Mouse (Mus musculus): ENCODE measurements around the gene Mmp11. TPM values are rescaled to one million over a fixed set of nuclear protein-coding genes. Genes with fewer than 3 reads are reported as not detected.

Mmp11 gene
- total RNA-seq, 2 experiments from 2014 or later, result 1.1 to 1.7 TPM

DNA sequence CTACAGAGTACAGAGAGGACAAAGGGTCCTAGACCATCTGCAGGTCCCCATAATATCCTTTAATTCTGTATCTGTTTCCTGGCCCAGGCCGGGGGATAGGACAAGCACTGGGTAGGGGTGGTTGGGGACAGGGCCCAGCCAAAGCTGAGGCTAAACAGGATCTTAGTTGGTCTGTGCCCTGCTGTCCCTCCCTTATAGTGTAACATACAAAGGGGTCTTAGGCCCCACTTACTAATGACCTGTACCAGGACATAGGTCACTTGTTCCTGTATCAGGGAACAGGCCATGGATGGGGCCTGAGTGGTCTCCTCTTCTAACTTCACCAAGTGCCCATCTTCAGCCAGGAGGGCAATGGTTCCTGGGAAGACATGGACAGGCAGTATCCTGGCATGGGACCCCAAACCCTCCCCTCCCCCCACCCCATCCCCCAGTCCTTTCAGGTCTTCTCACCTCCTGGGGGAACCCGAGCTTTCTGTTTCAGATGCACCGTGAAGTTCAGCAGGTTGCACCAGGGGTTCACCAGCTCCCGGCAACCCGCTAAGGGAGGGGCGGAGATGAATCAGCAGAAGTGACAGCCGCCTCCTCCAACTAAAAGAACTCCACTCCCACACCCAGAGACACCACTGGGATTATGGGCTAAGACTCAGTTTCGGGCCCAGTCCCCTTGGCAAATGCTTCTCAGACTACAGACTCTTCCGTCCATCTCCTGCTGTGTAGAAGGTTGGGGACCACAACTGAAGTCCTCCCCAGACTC is 3.4 kb upstream of the Mmp11 start:
- intact Hi-C loops (cut with DNase I), result no loop called here
- peak in 1 of 2 experiments; percentile 65 for DNase-seq (ENCODE audit: low spot score in 2 of 2)

DNA sequence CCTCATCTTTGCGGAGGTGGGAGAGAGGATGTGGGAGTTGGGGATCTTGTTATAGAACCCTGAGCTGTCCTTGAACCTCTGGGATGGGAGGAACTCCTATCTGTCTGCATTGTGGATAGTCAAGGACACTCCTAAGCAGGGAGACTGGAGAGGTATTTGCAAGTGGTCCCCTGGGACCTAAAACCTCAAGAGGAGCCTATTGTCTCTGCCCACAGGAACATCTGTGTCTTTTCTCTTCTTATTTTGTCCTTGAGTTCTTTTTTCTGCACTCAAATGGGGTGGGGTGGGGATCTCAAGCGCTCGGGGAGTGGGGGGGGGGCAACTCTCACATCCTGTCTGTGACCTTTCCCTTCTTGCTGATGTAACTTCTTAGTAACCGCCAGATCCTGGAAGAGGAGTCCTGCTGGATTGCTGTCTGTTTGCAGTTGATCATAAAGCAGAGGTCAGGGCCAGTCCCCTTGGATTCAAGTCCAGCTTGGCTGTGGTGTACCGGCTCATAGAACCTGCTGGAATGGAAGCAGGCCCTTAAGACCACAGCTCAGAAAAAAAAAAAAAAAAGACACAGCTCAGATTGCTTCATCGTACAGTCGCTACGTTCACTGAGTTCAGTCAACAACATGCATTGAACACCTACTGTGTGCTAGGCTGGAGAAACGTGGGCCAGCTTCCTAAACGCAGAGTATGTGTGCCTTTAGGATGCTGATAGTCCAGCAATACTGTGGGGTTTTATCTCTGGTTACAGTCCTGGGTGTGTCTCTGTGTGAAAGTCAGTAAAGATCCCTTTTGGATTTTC is 1.8 kb upstream of the Mmp11 start:
- intact Hi-C loops (cut with DNase I), result no loop called here
- DNase-seq (ENCODE audit: low spot score in 2 of 2), result peak in 1 of 2 experiments; percentile 33

- no peak for DNase-seq (ENCODE audit: low spot score in 2 of 2)
- intact Hi-C loops (cut with DNase I), result no loop called here
Measured at GRCm38 (mm10) chr10:75936909-75937667, 792 bp upstream of the Mmp11 start.

DNA sequence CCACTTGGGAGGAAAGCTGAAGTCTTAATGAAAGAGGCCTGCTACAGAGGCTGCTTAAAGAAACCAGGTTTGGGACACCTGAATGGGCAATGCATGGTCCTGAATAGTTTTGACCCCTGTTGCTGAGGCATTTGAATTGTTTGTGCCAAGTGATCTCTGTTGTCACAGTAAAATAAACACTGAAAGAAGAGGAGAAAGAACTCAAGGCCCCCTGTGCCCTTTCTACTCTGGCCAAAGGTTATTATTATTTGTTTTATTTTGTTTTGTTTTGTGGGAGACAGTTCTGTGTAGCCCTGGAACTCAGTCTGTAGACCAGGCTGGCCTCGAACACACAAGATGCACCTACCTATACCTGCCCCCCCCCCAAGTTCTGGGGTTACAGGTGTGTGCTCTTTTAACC is 1.3 kb downstream of the Mmp11 start:
- DNase-seq (ENCODE audit: low spot score in 2 of 2), result no peak
- intact Hi-C loops (cut with DNase I), result no loop called here

GRCm38 (mm10) chr10:75932891-75933290 is 3.4 kb downstream of the Mmp11 start, which contains the start of gene Chchd10:
TSS of gene Chchd10 (plus strand) at chr10:75933130.
- intact Hi-C loops (cut with DNase I), result no loop called here
- no peak for DNase-seq (ENCODE audit: low spot score in 2 of 2)

DNA sequence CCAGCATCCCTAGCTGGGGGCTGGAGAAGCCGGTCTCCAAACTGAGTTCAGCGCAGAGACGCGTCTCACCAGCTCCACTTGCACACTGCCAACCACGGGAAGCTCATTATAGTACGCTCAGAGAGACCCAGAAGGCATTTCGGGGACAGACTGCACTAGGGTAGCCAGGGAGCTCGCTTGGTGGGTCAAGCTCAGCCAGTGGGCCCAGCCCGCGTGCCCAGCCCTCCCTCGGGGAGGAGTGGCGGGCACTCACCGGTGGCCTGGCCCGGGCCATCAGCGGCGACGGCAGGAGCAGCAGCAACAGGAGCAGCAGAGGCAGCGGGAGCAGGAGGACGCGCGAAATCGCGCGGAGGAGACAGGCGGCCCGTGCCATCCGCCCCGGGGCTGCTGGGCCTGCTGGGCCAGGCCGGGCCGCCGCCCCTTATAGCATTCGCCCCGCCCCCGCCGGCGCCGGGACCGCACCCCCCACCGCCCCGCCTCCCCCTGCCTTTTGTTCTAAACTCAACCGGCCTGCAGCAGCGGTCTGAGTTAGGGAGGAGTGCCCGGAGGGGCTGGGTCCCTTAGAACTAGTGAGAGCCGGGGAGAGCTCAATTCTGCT is 4.1 kb downstream of the Mmp11 start:
- DNase-seq (ENCODE audit: low spot score in 2 of 2), result peak in 1 of 2 experiments; percentile 23
- intact Hi-C loops (cut with DNase I), result no loop called here

- intact Hi-C loops (cut with DNase I), result no loop called here
- DNase-seq (ENCODE audit: low spot score in 2 of 2), result no peak
Measured at GRCm38 (mm10) chr10:75931311-75931710, 5.0 kb downstream of the Mmp11 start.

DNA sequence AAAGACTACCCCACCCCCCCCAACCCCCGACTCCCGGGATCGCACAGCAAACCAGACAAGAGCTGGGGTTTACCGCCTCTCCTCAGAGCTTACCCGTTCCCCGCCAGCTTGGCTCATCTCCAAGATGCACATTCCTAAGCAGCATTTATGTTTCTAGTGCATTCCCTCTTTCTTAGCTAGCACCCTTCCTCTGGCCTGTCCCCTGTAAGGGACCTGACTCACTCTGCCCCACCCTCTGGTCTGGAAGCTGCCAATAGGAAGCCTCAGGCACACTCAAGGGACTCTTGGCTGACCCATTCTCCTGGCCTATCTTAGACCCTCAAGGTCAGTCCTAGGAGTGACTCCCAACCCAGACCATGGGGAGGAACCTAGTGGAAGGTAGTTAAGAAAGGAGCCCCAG is 6.0 kb downstream of the Mmp11 start:
- no peak for DNase-seq (ENCODE audit: low spot score in 2 of 2)
- intact Hi-C loops (cut with DNase I), result no loop called here

GRCm38 (mm10) chr10:75926396-75926795 is 9.9 kb downstream of the Mmp11 start:
- intact Hi-C loops (cut with DNase I), result no loop called here
- DNase-seq (ENCODE audit: low spot score in 2 of 2), result no peak

- no peak for DNase-seq (ENCODE audit: low spot score in 2 of 2)
- intact Hi-C loops (cut with DNase I), result no loop called here
Measured at GRCm38 (mm10) chr10:75924324-75924723, 12.0 kb downstream of the Mmp11 start.

DNA sequence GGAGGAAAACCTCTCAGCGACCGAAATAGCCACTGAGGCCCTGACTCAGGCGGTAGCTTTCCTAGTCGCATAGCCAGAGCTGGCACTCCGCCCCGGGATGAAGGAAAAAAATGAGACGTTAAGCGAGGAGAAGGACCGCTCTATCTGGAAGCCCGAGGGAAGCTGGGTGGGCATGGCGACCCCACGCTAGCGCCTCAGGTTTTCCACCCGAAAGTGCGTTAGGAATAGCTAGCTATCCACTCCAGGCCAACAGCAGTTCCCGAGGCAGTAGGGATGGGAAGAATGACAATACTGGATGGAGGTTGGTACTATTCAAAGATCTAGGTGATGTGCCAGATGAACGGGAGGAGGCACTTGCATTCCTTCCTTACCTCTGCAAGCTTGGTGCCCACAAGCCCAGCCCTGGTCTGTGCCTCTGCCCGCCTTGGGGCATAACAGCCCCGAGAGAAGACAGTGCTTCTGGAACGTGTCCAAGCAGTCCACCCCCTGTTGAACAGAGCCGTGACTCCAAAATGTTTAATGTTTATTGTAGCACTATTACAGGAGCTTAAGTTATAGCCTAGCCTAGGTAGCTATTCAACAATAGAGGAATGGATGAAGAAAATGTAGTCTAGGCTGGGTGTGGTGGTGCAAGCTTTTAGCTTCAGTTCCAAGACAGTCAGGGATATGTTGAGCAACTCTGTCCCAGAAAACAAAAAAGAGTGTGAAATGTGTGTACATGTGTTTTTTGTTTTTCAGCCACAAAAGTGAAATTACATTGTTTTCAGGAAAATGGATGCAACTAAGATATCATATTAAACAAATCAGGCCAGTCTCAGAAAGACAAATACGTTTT is 14.4 kb downstream of the Mmp11 start:
- intact Hi-C loops (cut with DNase I), result loop anchor here (2.0 kb wide), 1 partner anchor 23 kb away; no protein-coding TSS in a partner anchor
- no peak for DNase-seq (ENCODE audit: low spot score in 2 of 2)

- intact Hi-C loops (cut with DNase I), result loop anchor here (2.0 kb wide), 1 partner anchor 22 kb away; no protein-coding TSS in a partner anchor
- DNase-seq (ENCODE audit: low spot score in 2 of 2), result peak; percentile 96 to 97
Measured at GRCm38 (mm10) chr10:75921026-75921725, 15.1 kb downstream of the Mmp11 start, which contains the start of gene Smarcb1. TSS of gene Smarcb1 (minus strand) at chr10:75921617.

- DNase-seq (ENCODE audit: low spot score in 2 of 2), result no peak
- intact Hi-C loops (cut with DNase I), result no loop called here
Measured at GRCm38 (mm10) chr10:75919026-75919425, 17.3 kb downstream of the Mmp11 start.

GRCm38 (mm10) chr10:75916840-75917239 is 19.5 kb downstream of the Mmp11 start:
- DNase-seq (ENCODE audit: low spot score in 2 of 2), result no peak
- intact Hi-C loops (cut with DNase I), result no loop called here

- intact Hi-C loops (cut with DNase I), result no loop called here
- no peak for DNase-seq (ENCODE audit: low spot score in 2 of 2)
Measured at GRCm38 (mm10) chr10:75915557-75915956, 20.7 kb downstream of the Mmp11 start.

GRCm38 (mm10) chr10:75913013-75913589 is 23.2 kb downstream of the Mmp11 start:
- intact Hi-C loops (cut with DNase I), result no loop called here
- DNase-seq (ENCODE audit: low spot score in 2 of 2), result no peak

GRCm38 (mm10) chr10:75910698-75911097 is 25.6 kb downstream of the Mmp11 start:
- DNase-seq (ENCODE audit: low spot score in 2 of 2), result no peak
- intact Hi-C loops (cut with DNase I), result no loop called here

DNA sequence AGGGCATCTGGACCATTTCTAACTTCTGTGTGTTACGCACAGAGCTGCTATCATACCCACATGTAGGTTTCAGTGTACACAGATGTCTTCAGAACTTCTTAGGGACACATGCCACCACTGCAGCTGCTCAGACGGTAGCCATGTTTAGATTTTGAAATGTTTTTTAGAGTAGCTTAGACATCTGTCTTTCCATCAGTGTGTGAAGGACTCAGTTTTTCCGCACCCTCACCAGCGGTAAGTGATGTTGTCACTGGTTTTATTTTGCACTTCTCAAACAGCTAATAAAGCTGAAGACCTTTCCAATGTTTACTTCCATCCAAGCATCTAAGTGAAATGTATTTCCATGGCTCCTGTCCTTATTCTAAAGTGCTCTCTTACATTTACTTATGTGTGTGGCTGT is 29.4 kb downstream of the Mmp11 start:
- no peak for DNase-seq (ENCODE audit: low spot score in 2 of 2)
- intact Hi-C loops (cut with DNase I), result no loop called here

Measured in left cerebral cortex, postnatal 25 days (tissue).